Mouse (Mus musculus): ENCODE results near the gene Nol4l.
A peak's percentile ranks its signal among the peaks of the same experiment; 100 is the strongest.

Nol4l gene

GRCm38 (mm10) chr2:153543911-153544730, 14.3 kb upstream of the Nol4l start:
- DNase-seq (ENCODE audit: low read depth, low spot score) = peak; percentile 34

GRCm38 (mm10) chr2:153542936-153543668, 13.3 kb upstream of the Nol4l start:
- no peak for DNase-seq (ENCODE audit: low read depth, low spot score)

DNA sequence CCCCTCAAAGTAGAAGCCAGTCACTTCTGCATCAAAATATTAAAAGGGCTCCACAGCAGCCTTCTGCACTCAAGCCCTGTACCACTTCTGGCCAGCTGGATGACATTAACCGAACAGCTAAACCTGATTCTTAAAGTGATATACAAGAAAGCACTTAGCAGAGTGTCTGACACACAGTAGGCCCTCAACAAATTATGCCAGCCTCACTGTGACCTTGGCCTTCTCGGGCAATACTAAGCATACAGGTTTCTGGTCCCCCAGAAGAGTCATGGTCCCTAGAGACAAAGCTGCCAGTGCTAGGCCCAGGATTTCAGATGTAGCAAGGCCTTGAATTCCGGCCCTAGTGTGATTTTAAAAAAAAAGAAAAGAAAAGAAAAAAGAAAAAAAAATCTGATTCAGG, 9.1 kb upstream of the Nol4l start:
- no peak for DNase-seq (ENCODE audit: low read depth, low spot score)

- DNase-seq (ENCODE audit: low read depth, low spot score) = no peak
These were observed 4.2 kb upstream of the Nol4l start for GRCm38 (mm10) chr2:153533981-153534380.

- no peak for DNase-seq (ENCODE audit: low read depth, low spot score)
These were observed 1.2 kb upstream of the Nol4l start for GRCm38 (mm10) chr2:153530948-153531347.

DNA sequence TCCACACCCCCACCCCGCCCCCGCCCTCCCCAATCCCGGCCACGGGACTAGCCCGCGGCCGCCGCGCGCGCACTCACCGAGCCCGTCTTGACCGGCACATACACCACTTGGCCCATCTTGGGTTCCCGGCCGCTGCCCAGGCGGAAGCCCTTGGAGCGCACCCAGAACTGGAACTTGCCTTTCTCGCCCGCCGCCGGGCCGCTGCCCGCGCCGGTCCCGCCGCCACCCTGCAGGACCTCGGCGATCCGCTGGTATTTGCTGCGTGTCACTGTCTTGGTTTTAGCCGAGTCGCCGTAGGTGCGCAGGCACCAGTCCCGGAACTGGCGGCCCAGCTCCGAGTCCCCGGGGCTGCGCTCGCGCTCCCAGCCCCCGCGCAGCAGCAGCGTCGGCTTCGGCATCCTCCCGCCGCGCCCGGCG, 398 bp downstream of the Nol4l start:
- peak; percentile 22 for DNase-seq (ENCODE audit: low read depth, low spot score)

GRCm38 (mm10) chr2:153528571-153529364, 1.0 kb downstream of the Nol4l start:
- no peak for DNase-seq (ENCODE audit: low read depth, low spot score)

DNA sequence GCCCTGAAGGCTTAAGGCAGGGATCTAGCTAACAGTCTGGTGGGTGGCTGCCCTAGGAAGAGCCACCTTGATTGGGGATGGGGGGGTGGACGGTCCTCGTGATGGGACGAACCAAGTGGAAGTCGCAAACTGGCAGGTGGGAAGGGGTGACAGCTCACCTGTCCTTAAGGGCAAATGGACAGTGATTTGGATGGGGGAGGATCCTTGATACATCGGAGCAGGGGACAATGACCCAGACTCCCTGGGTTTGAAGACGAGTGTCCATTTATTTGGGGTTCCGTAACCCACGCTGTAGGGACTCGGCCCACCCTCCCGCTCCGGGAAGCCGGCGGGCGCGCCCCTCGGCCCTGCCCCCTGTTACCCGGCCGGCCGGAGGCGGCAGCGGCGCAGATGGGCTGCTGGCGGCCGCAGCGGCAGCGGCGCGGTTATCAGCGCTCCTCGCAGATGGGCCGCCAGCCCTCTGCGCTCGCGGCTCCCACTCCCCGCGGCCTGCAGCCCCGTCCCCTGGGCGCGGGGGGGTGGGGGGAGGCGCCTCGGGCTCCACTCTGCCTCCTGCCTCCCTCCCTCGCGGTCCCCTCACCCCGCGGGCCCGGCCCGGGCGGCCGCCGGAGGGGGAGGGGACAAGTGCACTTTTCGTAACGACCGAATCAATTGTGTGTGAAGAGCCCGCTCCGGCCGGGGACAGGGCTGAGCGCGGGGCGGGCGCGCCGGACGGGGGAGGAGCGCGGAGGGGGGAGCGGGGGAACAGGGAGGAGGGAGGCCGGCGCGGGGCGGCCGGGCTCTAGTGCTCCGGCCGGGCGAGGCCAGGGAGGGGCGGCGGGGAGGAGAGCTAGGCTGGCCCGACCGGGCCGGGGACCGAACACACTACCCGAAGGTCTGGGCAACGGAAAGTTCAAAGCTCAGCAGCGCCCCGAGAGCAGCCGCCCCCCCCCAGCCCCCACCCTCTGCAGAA, 1.9 kb downstream of the Nol4l start:
- DNase-seq (ENCODE audit: low read depth, low spot score) = no peak

DNA sequence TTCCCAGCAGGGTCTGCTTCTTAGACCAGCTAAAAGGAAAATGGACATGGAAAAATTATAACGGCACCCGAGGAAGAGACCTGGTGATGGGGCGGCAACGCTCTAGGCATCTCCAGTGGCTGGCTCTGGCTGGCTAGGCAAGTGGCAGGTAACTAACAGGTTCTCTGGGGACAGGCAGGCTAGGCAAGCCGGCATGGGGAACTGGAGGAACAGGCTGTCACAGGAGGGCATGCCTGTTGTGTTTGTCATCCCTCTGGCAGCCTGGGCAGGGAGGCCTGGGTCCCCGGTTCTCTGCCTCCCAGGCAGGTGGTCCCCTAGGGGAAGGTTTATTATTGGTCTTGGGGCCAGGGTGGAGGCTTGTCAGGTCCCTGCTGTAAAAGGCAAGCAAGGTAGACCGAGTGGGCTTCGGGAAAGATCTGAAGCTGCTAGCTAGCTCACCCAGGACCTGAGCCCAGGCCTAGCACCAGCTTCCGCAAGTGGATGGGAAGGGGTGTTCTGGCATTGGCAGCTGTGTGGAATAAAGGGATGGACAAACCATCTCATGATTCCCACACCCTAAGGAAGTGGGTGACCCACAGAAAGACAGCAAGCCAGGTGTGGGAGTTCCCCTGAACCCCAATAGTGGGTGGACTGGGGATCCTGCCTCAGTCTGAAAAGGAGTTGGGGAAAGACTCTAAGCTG, 2.8 kb downstream of the Nol4l start:
- DNase-seq (ENCODE audit: low read depth, low spot score) = no peak

- no peak for DNase-seq (ENCODE audit: low read depth, low spot score)
These were observed 3.9 kb downstream of the Nol4l start for GRCm38 (mm10) chr2:153525906-153526311.

DNA sequence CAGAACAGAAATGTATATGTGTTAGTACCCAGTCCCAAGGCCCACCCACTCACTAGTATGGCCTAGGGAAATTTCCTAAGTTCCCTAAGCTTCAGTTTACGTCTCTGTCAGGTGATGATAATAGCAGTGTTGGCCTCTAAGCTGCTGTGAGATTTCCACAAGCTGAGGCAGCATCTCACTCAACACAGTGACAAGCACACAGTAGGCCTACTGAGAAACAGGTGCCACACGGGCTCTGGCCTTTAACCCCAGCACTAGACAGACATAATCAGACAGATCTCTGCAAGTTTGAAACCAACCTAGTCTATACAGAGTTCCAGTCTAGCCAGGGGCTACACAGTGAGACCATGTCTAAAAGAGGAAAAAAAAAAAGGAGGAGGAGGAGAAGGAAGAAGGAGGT, 5.0 kb downstream of the Nol4l start:
- no peak for DNase-seq (ENCODE audit: low read depth, low spot score)

GRCm38 (mm10) chr2:153523656-153524055, 6.1 kb downstream of the Nol4l start:
- no peak for DNase-seq (ENCODE audit: low read depth, low spot score)

GRCm38 (mm10) chr2:153523143-153523542, 6.6 kb downstream of the Nol4l start:
- no peak for DNase-seq (ENCODE audit: low read depth, low spot score)

- no peak for DNase-seq (ENCODE audit: low read depth, low spot score)
These were observed 7.5 kb downstream of the Nol4l start for GRCm38 (mm10) chr2:153522270-153522669.

DNA sequence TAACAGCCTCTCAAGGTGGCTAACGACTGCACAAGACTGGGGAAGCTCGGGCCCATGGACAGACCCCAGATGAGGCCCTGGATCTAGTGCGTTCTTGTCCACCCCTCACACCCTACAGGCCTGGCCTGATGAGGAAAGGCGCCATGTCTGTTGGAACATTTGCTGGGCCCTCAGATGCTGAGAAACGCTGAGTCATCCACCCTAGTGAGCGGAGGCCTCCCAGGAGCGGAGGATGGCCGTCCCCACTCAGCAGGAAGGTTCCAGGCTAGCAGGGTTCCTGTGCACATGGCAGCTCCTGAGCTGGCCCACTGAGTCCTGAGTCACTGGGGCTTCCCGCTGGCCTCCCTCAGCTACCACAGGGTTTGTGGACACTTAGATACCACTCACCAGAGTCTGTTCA, 9.7 kb downstream of the Nol4l start:
- no peak for DNase-seq (ENCODE audit: low read depth, low spot score)

DNA sequence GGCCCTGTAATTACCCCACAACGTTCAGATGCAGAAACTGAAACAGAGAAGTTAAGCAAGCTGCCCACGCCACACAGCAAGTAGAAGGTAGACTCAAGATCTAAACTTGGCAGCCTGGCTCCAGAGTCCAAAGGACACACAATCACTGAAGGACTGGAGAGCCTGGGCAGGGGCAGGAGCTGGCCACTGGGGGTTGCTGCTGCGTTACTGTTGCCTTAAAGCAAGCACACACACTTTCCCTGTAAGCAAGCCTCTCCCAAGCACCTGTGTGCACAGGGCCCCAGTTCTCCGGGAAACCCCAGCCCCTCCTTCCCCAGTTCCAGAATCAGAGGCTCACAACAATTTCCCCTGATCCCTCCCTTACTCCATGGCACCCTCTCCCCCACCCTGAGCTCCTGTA, 12.8 kb downstream of the Nol4l start:
- no peak for DNase-seq (ENCODE audit: low read depth, low spot score)

DNA sequence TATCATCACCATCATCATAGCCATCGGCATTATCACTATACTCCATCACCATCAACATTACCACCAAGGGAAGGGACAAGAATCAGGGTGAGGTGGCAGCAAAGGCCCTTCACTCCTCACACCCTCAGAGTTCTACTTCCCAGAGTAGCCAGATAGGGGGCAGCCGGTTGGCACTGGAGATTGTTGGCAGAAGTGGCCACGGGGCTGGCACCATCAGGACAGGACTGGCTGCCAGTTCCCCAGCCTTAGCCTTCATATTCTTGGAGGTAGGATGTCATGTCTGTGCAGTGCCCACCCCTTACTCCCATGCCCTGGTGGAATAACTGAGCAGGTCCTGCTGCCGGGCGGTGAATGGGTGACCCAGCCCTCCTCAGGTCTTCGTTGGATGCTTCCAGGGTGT, 14.2 kb downstream of the Nol4l start:
- DNase-seq (ENCODE audit: low read depth, low spot score) = no peak

DNA sequence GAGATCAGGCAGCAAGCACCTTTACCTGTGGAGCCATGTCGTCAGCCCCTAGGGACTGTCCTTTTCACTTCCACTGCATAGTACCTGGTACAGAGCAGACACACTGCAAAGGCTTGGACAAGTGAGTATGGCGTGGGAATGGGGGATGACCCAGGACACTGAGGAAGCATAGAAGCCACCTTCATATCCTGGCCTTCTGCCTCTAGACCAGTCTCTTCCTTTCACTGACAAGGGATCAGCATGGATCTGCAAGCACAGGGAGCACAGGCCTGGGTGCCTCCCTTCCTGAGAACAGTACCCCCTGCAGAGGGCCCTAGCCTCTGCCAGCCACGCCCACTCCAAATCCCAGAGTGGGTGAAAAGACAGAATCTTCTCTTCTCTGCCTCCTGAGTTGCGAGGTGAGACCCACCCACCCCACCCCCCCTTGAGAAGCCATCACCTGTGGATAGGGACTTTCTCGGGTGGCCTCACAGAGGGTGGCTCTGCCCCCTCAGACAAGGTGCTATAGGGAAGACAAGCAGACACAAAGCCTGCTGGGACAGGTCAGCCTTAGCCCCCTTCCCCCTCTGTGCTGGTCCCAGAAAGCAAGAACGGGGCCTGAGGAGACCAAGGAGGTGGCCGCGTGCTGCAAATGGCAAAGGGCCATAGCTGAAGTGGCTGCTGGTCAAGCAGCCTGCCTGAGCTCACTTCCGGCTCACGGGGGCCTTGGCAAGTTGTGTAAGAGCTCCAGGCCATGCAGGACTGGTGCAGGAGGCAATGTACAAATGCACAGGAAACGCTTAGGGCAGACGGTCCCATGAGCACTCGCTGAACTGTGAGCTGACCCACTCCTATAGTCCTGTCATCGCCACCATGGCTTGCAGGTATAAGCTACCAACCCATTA, 15.0 kb downstream of the Nol4l start:
- DNase-seq (ENCODE audit: low read depth, low spot score) = no peak

- DNase-seq (ENCODE audit: low read depth, low spot score) = no peak
These were observed 15.8 kb downstream of the Nol4l start for GRCm38 (mm10) chr2:153513983-153514382.
